Mouse (Mus musculus) subcutaneous adipose tissue, adult 2 months (tissue): ENCODE measurements around the gene Serpina3g. TPM values are rescaled to one million over a fixed set of nuclear protein-coding genes. Genes with fewer than 3 reads are reported as not detected.

Source experiments
- polyA plus RNA-seq: library from polyadenylated mRNA; depleted of rRNA; stranded (reverse); fragments of >200 nt; gene quantifications from 2 replicates; pipeline ENCODE4 v1.2.3, GENCODE M21; 2012; ENCODE audit warnings: low replicate concordance; rRNA removed

Gene Serpina3g
- 4.3 and 12.5 TPM in 2 replicates for polyA plus RNA-seq

GRCm38 (mm10) chr12:104235915-104236314, at the start of gene Serpina3g:
Serpina3g (plus strand) TSS chr12:104236245.

GRCm38 (mm10) chr12:104214445-104214753, 21.6 kb upstream of the Serpina3g start, which contains the start of gene Serpina3f:
Serpina3f (plus strand) TSS chr12:104214544.

GRCm38 (mm10) chr12:104262863-104263262, 26.8 kb downstream of the Serpina3g start, which contains the start of gene Serpina3i:
Serpina3i (plus strand) TSS chr12:104263122.

Other genes with a start within 250 kb of the Serpina3g start
- gene Serpina11, start 246.3 kb upstream of the Serpina3g start, polyA plus RNA-seq: 0.10 and 0.59 TPM in 2 replicates
- 0.76 TPM in 1 of 2 replicates, not detected in the other for gene Serpina9, start 222.5 kb upstream of the Serpina3g start, polyA plus RNA-seq
- gene Serpina12, start 191.8 kb upstream of the Serpina3g start, polyA plus RNA-seq: 0.10 TPM in 1 of 2 replicates, not detected in the other
- 0.10 TPM in 1 of 2 replicates, not detected in the other for gene Serpina5, start 135.1 kb upstream of the Serpina3g start, polyA plus RNA-seq
- gene Serpina3a, start 123.5 kb upstream of the Serpina3g start, polyA plus RNA-seq: 0.29 TPM in 1 of 2 replicates, not detected in the other
- gene Serpina3b, start 108.2 kb upstream of the Serpina3g start, polyA plus RNA-seq: 1.4 TPM in 2 replicates
- 48.3 and 196 TPM in 2 replicates for gene Serpina3c, start 82.4 kb upstream of the Serpina3g start, polyA plus RNA-seq
- gene Serpina3f, start 21.7 kb upstream of the Serpina3g start, polyA plus RNA-seq: 0.32 and 0.99 TPM in 2 replicates
- gene Serpina3i, start 26.9 kb downstream of the Serpina3g start, polyA plus RNA-seq: 0.14 and 0.19 TPM in 2 replicates
- 0.45 and 0.47 TPM in 2 replicates for gene Serpina3j, start 78.3 kb downstream of the Serpina3g start, polyA plus RNA-seq
- gene Serpina3k, start 102.2 kb downstream of the Serpina3g start, polyA plus RNA-seq: 1.8 and 1.9 TPM in 2 replicates
- gene Serpina3m, start 102.2 kb downstream of the Serpina3g start, polyA plus RNA-seq: 0.57 and 7.4 TPM in 2 replicates
- 114 and 1,277 TPM in 2 replicates for gene Serpina3n, start 170.5 kb downstream of the Serpina3g start, polyA plus RNA-seq
- 1.1 and 1.2 TPM in 2 replicates for gene Gsc, start 237.1 kb downstream of the Serpina3g start, polyA plus RNA-seq